Mouse (Mus musculus) midbrain, postnatal 0 days (tissue): ENCODE data around the gene Itih2. TPM values are rescaled to one million over a fixed set of nuclear protein-coding genes. Genes with fewer than 3 reads are reported as not detected.

Source experiments
- ATAC-seq: fragments of 200-750 bp; cut with Nextera tagmentation; 2 replicates; pipeline ENCODE4 v1.8.0; 2017; ENCODE audit warnings: moderate number of reproducible peaks, mild to moderate bottlenecking, moderate TSS enrichment, moderate library complexity; ENCODE audit not compliant: low FRiP score
- DNase-seq: peaks from one replicate; pipeline ENCODE4 v3.0.0-alpha.2; 2015; ENCODE audit warnings: low spot score
- H3K27ac ChIP-seq: fragments of 300-500 bp; sonication (generic); 2 replicates; pipeline ENCODE4 v1.5.1; 2014; ENCODE audit warnings: low read depth, mild to moderate bottlenecking, low read length, mixed read lengths
- H3K27me3 ChIP-seq: fragments of 300-500 bp; sonication (generic); 2 replicates; pipeline ENCODE4 v1.6.1; 2014; ENCODE audit warnings: low read length, control low read depth, mixed read lengths; ENCODE audit not compliant: insufficient read depth
- H3K36me3 ChIP-seq: fragments of 300-500 bp; sonication (generic); 2 replicates; pipeline ENCODE4 v1.6.1; 2014; ENCODE audit warnings: low read length, control low read depth, mixed read lengths; ENCODE audit not compliant: insufficient read depth
- H3K4me1 ChIP-seq: fragments of 300-500 bp; sonication (generic); 2 replicates; pipeline ENCODE4 v1.6.1; 2014; ENCODE audit warnings: mild to moderate bottlenecking, control low read depth, antibody characterized with exemption, low read length, mixed read lengths; ENCODE audit not compliant: insufficient read depth
- H3K4me2 ChIP-seq: fragments of 300-500 bp; sonication (generic); 2 replicates; pipeline ENCODE4 v1.6.1; 2014; ENCODE audit warnings: low read depth, mild to moderate bottlenecking, low read length, mixed read lengths; ENCODE audit not compliant: poor library complexity, severe bottlenecking
- H3K4me3 ChIP-seq: fragments of 300-500 bp; sonication (generic); 2 replicates; pipeline ENCODE4 v1.5.1; 2014; ENCODE audit warnings: low read depth, mild to moderate bottlenecking, low read length, moderate library complexity
- H3K9ac ChIP-seq: fragments of 300-500 bp; sonication (generic); replicated peaks from 2 replicates; pipeline ENCODE4 v1.6.1; 2014; ENCODE audit warnings: mild to moderate bottlenecking, low read length, moderate library complexity, mixed read lengths; ENCODE audit not compliant: poor library complexity, severe bottlenecking
- H3K9me3 ChIP-seq: fragments of 300-500 bp; sonication (generic); 2 replicates; pipeline ENCODE4 v1.6.1; 2016; ENCODE audit warnings: low read length, control low read depth
- CTCF ChIP-seq: IDR thresholded peaks from 2 replicates; pipeline ENCODE4 v1.5.1; 2016; ENCODE audit warnings: antibody characterized with exemption, mild to moderate bottlenecking
- WGBS: fragments of 180-500 bp; shearing (Covaris S2); extraction: QIAGEN DNeasy Blood & Tissue Kit; methylation state at CpG from one replicate; pipeline ENCODE4 v1.1.7; 2014; 5-methylcytosine and 5-hydroxymethylcytosine counted together
- polyA plus RNA-seq: library from polyadenylated mRNA; unstranded; fragments of >200 nt; fragmentation: Nextera tagmentation; extraction: Ambion mirVana; gene quantifications from 2 replicates; pipeline ENCODE4 v1.2.1, GENCODE M21; 2015
- total RNA-seq: library from RNA; depleted of rRNA; stranded (reverse); fragments of >200 nt; gene quantifications from 2 replicates; pipeline ENCODE4 v1.2.3, GENCODE M21; 2014

Itih2 gene
- total and polyA plus RNA-seq, 2 experiments from 2014 or later = 5.7 to 9.3 TPM

GRCm38 (mm10) chr2:10108535-10109189 lies 22.5 kb downstream of the Itih2 start:
- Histone ChIP-seq H3K27ac (no peak overlapping the region), H3K9me3 (no peaks in the 10 kb centered on the region), H3K4me1 (no peaks in the 10 kb centered on the region), H3K27me3 (no peaks in the 10 kb centered on the region), H3K36me3 (no peaks in the 10 kb centered on the region), H3K9ac (no peak overlapping the region), H3K4me2 (no peak overlapping the region), H3K4me3 (no peak overlapping the region)
- DNase-seq (no peak), ATAC-seq (no peak)
- WGBS = 77% methylated on average over 6 of the region's 6 CpGs
- no peak for TF ChIP-seq CTCF

- no peaks in the 10 kb centered on the region for H3K36me3 ChIP-seq
- TF ChIP-seq CTCF = peak; percentile 91
- no peak overlapping the region for H3K9ac ChIP-seq
- peak; percentile 56 for DNase-seq
- H3K4me1 ChIP-seq = no peaks in the 10 kb centered on the region
- no peak for ATAC-seq
- no peaks in the 10 kb centered on the region for H3K27me3 ChIP-seq
- no peak overlapping the region for H3K4me2 ChIP-seq
- H3K4me3 ChIP-seq = no peak overlapping the region
- 43% methylated on average over 6 of the region's 6 CpGs for WGBS
- H3K9me3 ChIP-seq = no peaks in the 10 kb centered on the region
- no peak overlapping the region for H3K27ac ChIP-seq
These were observed 30.0 kb downstream of the Itih2 start for GRCm38 (mm10) chr2:10101180-10101579.

- ATAC-seq = no peak
- no peak for DNase-seq
- H3K9me3 ChIP-seq = no peaks in the 10 kb centered on the region
- H3K27me3 ChIP-seq = no peaks in the 10 kb centered on the region
- no peak overlapping the region for H3K9ac ChIP-seq
- WGBS = 58% methylated on average over 2 of the region's 2 CpGs
- H3K4me3 ChIP-seq = no peak overlapping the region
- no peaks in the 10 kb centered on the region for H3K4me1 ChIP-seq
- H3K36me3 ChIP-seq = no peaks in the 10 kb centered on the region
- H3K27ac ChIP-seq = no peak overlapping the region
- no peak for TF ChIP-seq CTCF
- H3K4me2 ChIP-seq = no peak overlapping the region
These were observed 30.7 kb downstream of the Itih2 start for GRCm38 (mm10) chr2:10100471-10100870.

GRCm38 (mm10) chr2:10098598-10099215 lies 32.5 kb downstream of the Itih2 start:
- H3K4me3 ChIP-seq = no peak overlapping the region
- H3K4me1 ChIP-seq = no peaks in the 10 kb centered on the region
- no peak for ATAC-seq
- peak; percentile 87 for TF ChIP-seq CTCF
- no peak overlapping the region for H3K9ac ChIP-seq
- no peak overlapping the region for H3K27ac ChIP-seq
- H3K4me2 ChIP-seq = no peak overlapping the region
- DNase-seq = peak; percentile 72
- H3K36me3 ChIP-seq = 0 out of 2 replicates have a peak, but pooled peaks cover 2% of the 10 kb centered on the region
- 36% methylated on average over 9 of the region's 9 CpGs for WGBS
- H3K27me3 ChIP-seq = no peaks in the 10 kb centered on the region
- H3K9me3 ChIP-seq = no peaks in the 10 kb centered on the region

GRCm38 (mm10) chr2:10094327-10095100 lies 36.7 kb downstream of the Itih2 start:
- Histone ChIP-seq H3K4me2 (no peak overlapping the region), H3K4me3 (no peak overlapping the region), H3K4me1 (no peaks in the 10 kb centered on the region), H3K9me3 (no peaks in the 10 kb centered on the region), H3K9ac (no peak overlapping the region), H3K27ac (no peak overlapping the region), H3K36me3 (peaks cover 25% of the 10 kb centered on the region), H3K27me3 (no peaks in the 10 kb centered on the region)
- ATAC-seq = no peak
- no peak for DNase-seq
- no peak for TF ChIP-seq CTCF
- 91% methylated on average over 14 of the region's 14 CpGs for WGBS
